Mouse (Mus musculus): ENCODE data around the gene Kctd7.

Kctd7 gene

GRCm38 (mm10) chr5:130145961-130146360 is 1.3 kb downstream of the Kctd7 start:
- DNase-seq, result no peak

- no peak for DNase-seq
Observed at GRCm38 (mm10) chr5:130149726-130150310, 5.2 kb downstream of the Kctd7 start.

- DNase-seq, result no peak
Observed at GRCm38 (mm10) chr5:130154286-130154685, 9.6 kb downstream of the Kctd7 start.

- DNase-seq, result no peak
Observed at GRCm38 (mm10) chr5:130158545-130158944, 13.9 kb downstream of the Kctd7 start.

GRCm38 (mm10) chr5:130159761-130160201 is 15.1 kb downstream of the Kctd7 start:
- DNase-seq, result no peak

- DNase-seq, result peak; percentile 84 to 89
Observed at GRCm38 (mm10) chr5:130163670-130164069, 19.0 kb downstream of the Kctd7 start.

GRCm38 (mm10) chr5:130165213-130165612 is 20.6 kb downstream of the Kctd7 start:
- no peak for DNase-seq

GRCm38 (mm10) chr5:130169109-130169508 is 24.4 kb downstream of the Kctd7 start:
- peak in 1 of 2 experiments; percentile 19 for DNase-seq

GRCm38 (mm10) chr5:130170666-130171422 is 26.2 kb downstream of the Kctd7 start:
- no peak for DNase-seq

- DNase-seq, result peak; percentile 95 to 97
Observed at GRCm38 (mm10) chr5:130171423-130171954, 26.8 kb downstream of the Kctd7 start, which contains the start of gene Rabgef1. Gene Rabgef1 (plus strand): TSS chr5:130171798.

- peak in 1 of 2 experiments; percentile 67 for DNase-seq
Observed at GRCm38 (mm10) chr5:130171956-130172601, 27.4 kb downstream of the Kctd7 start.

- no peak for DNase-seq
Observed at GRCm38 (mm10) chr5:130173012-130173411, 28.4 kb downstream of the Kctd7 start.

- no peak for DNase-seq
Observed at GRCm38 (mm10) chr5:130177871-130178270, 33.2 kb downstream of the Kctd7 start.

- no peak for DNase-seq
Observed at GRCm38 (mm10) chr5:130180362-130180761, 35.7 kb downstream of the Kctd7 start.

- no peak for DNase-seq
Observed at GRCm38 (mm10) chr5:130181740-130182540, 37.3 kb downstream of the Kctd7 start.

GRCm38 (mm10) chr5:130182541-130182821 is 37.8 kb downstream of the Kctd7 start:
- DNase-seq, result no peak

GRCm38 (mm10) chr5:130184193-130184856 is 39.7 kb downstream of the Kctd7 start:
- no peak for DNase-seq

- no peak for DNase-seq
Observed at GRCm38 (mm10) chr5:130185312-130185711, 40.7 kb downstream of the Kctd7 start.

GRCm38 (mm10) chr5:130187383-130187782 is 42.7 kb downstream of the Kctd7 start:
- DNase-seq, result no peak

GRCm38 (mm10) chr5:130190909-130191308 is 46.2 kb downstream of the Kctd7 start:
- DNase-seq, result no peak

- DNase-seq, result no peak
Observed at GRCm38 (mm10) chr5:130191865-130192264, 47.2 kb downstream of the Kctd7 start.

- DNase-seq, result no peak
Observed at GRCm38 (mm10) chr5:130192356-130192944, 47.8 kb downstream of the Kctd7 start.
